Mouse (Mus musculus) forelimb bud, embryonic 11.5 days (tissue): Measurements from ENCODE around the gene Hyls1.
A peak's percentile ranks its signal among the peaks of the same experiment; 100 is the strongest.

Experiments
- DNase-seq: peaks from one replicate; pipeline ENCODE4 v3.0.0-alpha.2; 2012; ENCODE audit warnings: low read depth, low spot score

Gene Hyls1

DNA sequence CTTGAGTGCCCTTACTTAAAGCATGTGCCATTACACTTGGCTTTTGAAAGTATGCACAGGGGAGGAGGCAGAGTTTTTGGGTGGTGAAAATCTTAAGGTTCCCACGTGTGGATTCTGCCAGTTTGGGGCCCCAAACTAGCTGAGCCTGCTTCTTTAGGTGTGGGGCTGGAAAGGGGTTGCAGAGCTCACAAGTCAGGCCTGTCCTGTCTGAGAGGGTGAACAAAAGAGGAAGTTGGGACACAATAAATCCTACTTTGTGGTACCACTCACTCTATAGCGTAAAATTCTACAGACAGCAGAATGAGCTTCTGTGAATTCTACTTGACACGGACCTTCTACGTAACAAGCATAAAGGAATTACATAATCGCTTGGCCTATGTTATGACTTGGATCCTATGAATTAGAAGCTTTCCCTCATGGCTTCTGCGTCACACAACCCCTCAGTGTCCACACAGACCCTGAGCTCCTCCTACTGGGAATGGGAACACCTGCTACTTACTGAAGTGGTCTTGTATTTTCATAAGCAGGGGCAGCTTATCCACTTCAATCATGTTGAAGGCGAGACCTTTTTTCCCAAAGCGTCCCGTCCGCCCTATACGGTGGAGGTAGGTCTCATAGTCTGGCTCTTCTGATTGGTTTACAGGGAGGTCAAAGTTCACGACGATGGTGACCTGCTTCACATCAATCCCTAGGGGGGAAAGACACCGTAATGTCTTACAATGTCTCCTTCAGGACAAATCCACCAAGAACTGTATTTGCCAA, 26.9 kb downstream of the Hyls1 start:
- DNase-seq = no peak

GRCm38 (mm10) chr9:35541941-35542340, 28.3 kb downstream of the Hyls1 start:
- no peak for DNase-seq

DNA sequence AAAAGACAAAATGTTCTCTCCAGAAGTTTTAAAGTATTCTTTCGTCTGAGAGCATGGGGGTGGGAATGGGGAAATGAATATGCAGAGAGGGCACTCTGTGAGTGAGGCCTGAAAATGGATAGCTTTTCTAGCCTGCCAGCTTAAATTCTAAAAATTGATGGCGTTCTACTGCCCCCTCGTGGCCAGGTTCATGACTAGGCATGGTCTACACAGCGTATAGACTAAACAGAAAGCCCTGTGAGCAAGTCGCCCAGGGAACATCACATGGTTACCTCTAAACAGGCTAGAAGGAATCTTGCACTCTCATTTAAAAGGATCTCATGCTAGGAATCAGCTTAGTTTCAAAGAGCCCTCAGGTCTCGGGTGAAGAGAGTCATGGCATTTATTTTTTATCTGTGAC, 28.7 kb downstream of the Hyls1 start:
- DNase-seq = peak; percentile 88

DNA sequence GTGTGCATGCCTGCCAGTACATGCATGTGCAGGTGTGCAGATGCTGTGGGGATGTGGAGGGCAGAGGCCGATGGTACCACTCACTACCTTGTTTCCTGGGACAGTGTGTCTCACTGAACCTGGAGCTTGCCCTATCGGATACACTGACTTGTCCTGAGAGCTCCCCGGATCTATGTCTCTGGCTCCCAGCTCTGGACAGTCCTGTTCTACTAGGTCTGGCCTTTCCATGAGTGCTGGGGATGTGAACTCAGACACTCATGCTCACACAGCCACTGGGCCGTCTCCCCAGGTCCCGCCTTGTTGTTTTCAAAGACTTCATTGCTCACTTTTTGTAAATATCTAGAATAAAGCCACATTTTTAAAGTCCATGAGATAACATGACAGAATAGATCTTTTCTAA, 29.2 kb downstream of the Hyls1 start:
- no peak for DNase-seq

- DNase-seq = no peak
Measured at GRCm38 (mm10) chr9:35539001-35539750, 31.0 kb downstream of the Hyls1 start.

DNA sequence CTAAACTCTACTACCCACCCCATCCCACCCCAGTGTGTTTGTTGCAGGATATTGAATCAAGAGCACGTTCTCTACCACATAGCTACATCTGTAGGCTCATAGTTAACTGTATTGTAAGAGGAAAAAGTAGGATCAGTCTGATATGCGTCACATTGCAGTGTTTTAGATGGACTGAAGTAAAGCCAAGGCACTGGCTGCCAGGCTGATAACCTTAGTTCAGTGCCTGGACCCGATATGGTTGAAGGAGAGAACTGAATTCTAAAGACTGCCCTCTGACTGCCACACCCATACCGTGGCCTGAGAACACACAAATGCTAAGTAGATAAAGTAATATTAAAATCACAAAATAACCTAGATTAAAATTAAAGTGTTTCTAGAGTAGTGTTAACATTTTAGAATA, 34.3 kb downstream of the Hyls1 start:
- no peak for DNase-seq

DNA sequence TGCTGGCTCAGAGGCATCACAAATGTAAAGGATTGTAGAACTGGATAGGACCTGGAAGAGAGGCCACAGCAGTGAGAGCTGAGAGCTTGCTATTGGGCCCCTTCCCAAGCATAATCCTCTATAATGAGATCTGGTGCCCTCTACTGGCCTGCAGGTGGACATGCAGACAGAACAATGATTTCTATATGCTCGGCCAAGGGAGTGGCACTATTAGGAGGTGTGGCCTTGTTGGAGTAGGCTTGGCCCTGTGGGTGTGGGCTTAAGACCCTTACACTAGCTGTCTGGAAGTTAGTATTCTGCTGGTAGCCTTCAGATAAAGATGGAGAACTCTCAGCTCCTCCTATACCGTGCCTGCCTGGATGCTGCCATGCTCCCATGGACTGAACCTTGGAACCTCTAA, 35.1 kb downstream of the Hyls1 start:
- peak; percentile 85 for DNase-seq

- peak; percentile 48 for DNase-seq
Measured at GRCm38 (mm10) chr9:35533266-35533665, 36.9 kb downstream of the Hyls1 start.

- DNase-seq = peak; percentile 89
Measured at GRCm38 (mm10) chr9:35529796-35530195, 40.4 kb downstream of the Hyls1 start.

- no peak for DNase-seq
Measured at GRCm38 (mm10) chr9:35529141-35529540, 41.1 kb downstream of the Hyls1 start.

- DNase-seq = peak; percentile 70
Measured at GRCm38 (mm10) chr9:35523941-35524411, 46.2 kb downstream of the Hyls1 start.

- peak; percentile 73 for DNase-seq
Measured at GRCm38 (mm10) chr9:35523541-35523940, 46.7 kb downstream of the Hyls1 start.

GRCm38 (mm10) chr9:35522821-35523515, 47.2 kb downstream of the Hyls1 start:
- no peak for DNase-seq

DNA sequence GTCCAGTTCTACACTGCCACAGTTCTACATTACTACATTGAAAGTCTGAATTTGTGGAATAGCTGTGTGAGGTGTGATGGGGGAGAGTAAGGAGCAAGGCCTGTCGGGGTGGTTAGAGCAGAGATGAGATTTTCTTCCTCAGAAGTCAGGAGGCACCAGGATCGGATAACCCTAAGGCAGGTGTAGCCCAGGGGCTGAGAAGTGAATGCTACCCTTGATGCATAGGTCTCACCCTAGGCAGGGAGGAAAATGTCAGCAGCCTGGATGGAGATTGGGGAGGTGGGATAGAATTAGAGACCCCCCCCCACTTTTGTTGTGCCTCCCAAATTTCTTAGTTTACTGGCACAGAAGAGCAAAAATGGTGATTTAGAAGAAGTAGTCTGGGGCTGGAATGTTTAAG, 48.0 kb downstream of the Hyls1 start:
- DNase-seq = no peak

GRCm38 (mm10) chr9:35520631-35521348, 49.4 kb downstream of the Hyls1 start:
- DNase-seq = no peak

DNA sequence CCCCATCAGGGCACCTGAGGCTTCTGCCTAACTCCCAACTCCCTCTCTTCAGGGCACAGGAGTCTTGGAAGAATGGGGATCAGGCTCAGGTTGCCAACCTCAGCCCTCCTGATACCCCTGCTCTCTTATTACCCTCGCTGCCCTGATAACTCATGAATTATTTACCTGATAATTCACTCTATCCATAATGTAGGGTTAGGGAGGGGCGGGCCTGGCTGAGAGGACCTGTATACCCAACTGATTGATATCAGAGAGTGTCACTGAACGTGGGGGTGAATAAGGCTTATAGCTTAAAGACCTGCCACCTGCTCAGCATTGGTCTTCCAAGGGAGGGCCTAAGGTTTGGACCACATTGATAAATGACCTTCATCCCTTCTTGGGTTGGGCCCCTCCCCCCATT, 52.0 kb downstream of the Hyls1 start, which contains the start of gene Gm1113:
TSS of gene Gm1113 (minus strand) at position 101 of the 400 bp plus-strand sequence.
- DNase-seq = no peak

- no peak for DNase-seq
Measured at GRCm38 (mm10) chr9:35516711-35517110, 53.5 kb downstream of the Hyls1 start.

DNA sequence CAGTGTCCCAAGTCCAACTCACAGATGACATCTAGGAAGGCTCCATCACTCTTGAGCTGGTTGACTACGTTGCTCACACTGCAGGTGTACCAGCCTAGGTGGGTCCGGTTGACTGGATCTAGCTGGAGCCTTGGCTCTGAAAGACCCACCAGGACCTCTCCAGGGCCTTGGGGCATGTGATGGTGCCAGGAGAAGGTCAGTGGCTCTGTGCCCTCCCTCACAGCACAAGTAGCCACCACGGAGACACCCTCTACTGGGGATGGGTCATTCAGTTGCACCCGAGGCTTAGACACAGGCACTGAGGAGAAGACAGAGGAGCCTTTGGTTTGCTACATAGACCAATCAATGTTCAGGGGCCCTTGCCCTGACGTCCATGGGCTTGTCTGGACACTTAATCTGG, 54.0 kb downstream of the Hyls1 start:
- DNase-seq = no peak

DNA sequence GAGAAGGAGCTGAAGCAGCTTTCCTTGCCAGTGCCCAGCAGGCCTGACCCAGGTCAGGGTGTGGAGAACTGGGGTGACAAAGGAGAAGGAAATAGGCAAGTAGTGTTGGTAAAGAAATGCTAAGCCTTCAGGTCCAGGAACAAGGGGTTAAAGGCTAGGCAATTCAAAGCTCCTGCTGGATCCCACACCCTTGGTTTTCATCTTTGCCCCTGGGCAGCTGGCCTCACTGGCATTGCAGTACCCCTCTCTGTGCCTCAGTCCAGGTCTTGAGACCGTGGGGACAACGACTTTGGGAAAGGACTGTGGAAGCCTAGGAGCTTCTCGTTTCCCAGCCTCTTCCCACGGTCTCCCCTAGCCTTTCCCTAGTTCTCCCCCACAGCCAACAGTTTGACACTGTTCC, 56.3 kb downstream of the Hyls1 start:
- DNase-seq = no peak
